Mouse (Mus musculus) A20 (cell line): ENCODE measurements at regions not wholly inside any gene's neighbourhood (a gene's known extent, or its start where the extent isn't known, plus 50 kb on each side); places are given as distances from the start of the nearest gene placed in this dataset.

Experiments
- DNase-seq: peaks from one replicate; pipeline ENCODE4 v3.0.0-alpha.2; 2011; ENCODE audit warnings: low read depth, low spot score

GRCm38 (mm10) chr9:118323796-118324195, 154.2 kb upstream of the Eomes start:
- no peak for DNase-seq

DNA sequence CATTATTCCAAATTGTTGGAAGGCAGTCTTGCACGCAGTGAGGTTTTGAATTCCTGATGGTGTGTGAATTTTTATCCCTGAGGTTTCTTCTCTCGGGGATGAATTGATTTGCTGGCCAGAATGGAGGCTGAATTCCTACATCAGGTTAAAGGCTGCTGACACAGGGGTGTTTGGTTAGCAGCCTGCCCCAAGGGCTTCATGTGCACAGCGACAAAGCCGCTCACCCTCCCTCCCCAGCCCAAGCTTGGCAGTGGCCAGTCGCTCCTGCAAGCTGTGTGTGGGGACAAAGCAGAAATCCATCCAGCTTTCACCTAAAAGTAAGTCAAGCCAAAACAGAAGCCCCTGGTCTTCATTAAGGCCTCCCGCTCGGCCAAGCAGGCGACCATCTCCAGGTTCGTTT, 151.4 kb upstream of the Eomes start:
- no peak for DNase-seq

- DNase-seq = no peak
Measured at GRCm38 (mm10) chr9:118327904-118328303, 150.1 kb upstream of the Eomes start.

GRCm38 (mm10) chr9:118341401-118341800, 136.6 kb upstream of the Eomes start:
- no peak for DNase-seq

GRCm38 (mm10) chr9:118354911-118355310, 123.1 kb upstream of the Eomes start:
- no peak for DNase-seq

DNA sequence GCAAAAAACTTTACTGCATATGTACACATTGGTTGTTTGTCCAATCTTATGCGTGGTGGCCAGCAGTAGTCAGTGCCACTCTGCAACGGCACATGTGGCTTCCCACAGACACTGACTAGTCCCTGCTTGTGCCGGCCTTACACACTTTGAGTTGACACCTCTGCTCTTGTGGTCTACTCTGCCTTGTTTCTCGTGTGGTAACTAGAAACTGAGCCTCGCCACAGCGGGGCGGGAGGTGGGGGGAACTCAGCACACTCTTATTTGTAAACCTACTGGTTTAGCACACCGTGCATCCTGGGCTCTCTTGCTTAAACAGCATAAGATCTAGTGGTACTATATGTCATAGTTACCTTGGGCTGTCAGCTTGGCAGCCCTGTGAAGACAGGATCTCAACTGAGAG, 120.6 kb upstream of the Eomes start:
- DNase-seq = no peak

DNA sequence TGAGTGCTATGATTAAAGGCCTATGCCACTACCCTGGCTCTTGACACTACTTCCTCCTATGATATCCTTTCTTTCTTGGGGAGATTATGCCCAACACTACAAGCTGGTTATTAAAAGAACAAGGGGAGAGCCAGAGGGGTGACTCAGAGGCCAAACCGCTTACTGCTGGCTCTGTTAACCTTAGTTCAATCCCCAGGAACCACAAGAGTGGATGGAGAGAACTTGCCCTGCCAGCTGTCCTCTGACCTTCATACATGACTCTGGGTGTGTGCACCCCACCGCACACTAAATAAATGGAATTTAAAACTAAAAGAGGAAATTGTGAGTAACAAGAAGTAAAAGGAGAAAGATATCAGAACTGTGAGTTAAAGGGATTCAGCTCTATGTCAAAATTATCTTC, 114.1 kb upstream of the Eomes start:
- DNase-seq = no peak

- no peak for DNase-seq
Measured at GRCm38 (mm10) chr9:118365431-118365830, 112.6 kb upstream of the Eomes start.

GRCm38 (mm10) chr9:118367314-118367713, 110.7 kb upstream of the Eomes start:
- no peak for DNase-seq

DNA sequence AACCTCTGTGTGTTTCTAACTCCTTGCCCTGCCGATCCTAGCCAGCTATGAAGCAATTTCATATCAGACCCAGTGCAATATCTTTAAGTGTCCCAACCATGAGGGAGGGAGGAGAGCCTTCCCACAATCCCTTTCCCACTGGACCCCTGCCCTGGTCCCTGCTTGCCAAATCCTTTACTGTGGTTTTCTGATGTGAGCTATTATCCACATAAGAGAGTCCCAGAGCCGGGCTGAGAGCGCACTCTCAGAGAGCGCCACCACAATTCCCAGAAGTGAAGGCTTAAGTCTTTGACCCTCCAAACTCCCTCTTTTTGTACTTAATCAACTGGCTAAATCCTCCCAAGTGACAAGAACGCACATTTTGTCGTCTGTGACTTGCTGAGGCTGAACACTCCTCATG, 107.4 kb upstream of the Eomes start:
- DNase-seq = no peak

- no peak for DNase-seq
Measured at GRCm38 (mm10) chr9:118374680-118375079, 103.3 kb upstream of the Eomes start.

DNA sequence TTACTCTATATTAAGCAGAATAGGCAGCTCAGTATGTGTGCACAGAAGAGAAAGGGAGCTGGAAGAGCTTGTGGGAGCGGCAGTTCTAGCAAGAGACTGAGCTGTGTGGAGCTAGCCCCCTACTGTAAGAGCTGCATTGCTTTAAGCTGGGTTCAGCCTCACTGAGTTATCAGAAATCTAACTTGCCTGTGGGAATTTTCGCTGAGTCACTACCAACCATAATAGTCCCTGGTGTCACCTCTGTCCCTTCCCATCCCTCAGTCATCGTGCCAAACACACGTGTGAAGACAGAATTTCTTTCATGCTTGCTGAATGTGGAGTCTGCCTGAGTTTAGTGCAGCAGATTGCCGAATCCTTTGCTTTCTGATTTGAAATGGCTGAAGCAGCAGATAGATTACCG, 99.0 kb upstream of the Eomes start:
- DNase-seq = no peak

GRCm38 (mm10) chr9:118382532-118382931, 95.5 kb upstream of the Eomes start:
- DNase-seq = no peak

GRCm38 (mm10) chr9:118384610-118385009, 93.4 kb upstream of the Eomes start:
- DNase-seq = no peak

DNA sequence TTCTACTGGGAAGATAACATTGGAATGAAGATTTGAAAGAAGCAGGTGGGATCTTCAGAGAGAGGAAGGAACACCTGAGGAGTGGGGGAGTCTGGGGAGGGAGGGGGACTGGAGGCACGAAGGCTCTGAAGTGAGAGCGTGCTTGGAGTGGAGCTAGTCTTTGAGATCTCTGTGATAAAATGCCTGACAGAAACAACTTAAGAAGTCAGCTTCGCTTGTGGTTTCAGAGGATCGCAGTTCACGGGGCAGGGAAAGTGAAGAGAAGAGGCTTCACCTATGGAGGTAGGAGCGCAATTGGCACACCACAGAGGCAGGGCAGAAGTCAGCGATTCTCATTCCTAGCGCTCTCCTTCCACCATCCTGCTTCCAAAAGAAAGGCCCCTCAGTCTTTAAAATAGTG, 90.4 kb upstream of the Eomes start:
- no peak for DNase-seq

DNA sequence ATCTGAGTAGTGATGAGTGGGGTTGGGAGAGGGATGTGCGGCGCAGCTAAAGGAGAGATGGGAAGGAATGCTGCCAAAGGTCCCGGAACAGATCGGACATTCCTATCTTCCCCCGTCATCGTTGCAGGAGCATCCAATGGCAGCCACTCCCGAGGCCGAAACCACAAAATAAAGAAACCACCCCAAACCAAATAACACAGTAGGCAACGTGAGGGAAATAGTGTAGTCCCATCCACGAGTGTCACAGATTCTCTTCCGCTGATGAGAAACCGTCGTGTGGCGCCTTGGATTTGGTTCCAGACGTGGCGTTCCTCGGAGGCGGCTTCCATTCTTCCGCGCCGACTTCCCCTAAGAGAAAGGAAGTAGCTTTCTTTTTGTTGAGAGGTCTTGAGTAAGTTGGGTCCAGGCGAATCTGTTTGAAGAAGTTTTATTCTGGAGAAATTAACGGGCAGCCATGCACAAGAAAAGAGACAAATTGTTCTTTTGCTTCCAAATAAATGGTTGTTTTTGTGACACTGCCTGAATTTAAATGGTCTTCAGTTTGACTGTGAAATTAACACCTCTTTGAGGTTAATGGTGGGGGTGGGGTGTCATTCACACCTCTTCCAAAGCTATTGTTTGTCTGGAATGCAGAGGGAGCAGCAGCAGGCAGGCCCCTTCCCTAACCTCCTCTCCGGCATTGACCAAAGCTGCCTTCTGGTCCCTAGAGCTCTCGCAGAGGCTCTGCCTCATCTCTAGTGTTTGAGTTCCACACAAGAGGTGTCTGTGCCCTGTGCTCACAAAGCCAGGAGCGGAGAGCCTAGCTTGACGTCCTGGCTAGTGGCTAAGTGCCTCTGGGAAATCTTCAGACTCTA, 88.3 kb upstream of the Eomes start:
- no peak for DNase-seq

DNA sequence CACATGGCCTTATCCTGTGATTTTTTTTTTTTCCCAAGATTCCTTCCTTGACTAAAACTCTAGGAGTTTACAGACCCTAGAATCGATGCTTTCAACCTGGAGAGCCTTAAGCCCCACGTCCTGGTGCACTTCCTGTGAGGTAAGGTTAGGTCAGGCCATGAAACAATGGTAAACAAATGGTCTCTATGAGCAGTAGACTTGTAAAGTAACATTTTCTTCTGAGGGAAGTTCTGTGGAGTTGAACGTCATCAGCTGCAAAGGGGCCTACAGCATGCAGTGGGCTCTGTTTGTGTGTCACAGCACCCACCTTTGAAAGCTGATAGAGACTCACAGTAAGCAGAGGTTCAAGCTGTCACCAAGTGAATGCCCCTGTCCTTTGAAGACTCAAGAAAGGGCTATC, 87.3 kb upstream of the Eomes start:
- no peak for DNase-seq

- DNase-seq = no peak
Measured at GRCm38 (mm10) chr9:118391715-118392114, 86.3 kb upstream of the Eomes start.

DNA sequence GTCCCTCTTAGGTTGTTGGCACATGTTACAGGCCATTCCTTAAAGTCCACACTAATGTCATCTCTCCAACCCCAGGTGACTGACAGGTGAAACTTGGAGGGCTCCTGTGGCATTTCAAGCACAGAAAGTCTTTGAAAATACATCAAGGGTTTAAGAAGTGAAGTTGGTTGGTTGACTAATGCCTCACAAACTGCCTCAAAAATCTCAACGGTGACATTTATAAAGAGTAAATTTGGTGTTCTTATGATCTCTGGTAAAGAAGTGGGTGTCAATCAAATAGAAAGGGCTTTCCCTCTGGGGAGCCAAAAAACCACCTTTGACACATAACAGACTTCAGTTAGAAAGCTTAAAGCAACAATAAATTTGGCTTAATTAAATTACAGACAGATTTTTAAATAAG, 85.2 kb upstream of the Eomes start:
- DNase-seq = no peak

DNA sequence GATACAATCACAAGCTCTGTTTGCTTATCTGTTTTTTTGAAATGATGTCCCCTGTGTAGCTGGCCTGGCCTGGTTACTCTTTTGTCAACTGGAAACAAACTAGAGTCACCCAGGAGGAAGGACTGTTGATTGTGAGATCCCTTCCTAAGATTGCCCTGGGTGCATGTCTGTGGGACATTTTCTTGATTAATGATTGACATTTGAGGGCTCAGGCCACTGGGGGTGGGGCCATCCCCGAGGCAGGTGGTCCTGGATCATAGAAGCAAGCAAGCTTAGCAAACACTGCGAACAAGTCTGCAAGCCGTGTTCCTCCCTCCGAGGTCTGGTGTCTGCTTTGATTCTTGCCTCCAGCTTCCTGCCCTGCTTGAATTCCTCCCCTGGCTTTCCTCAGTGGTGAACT, 84.4 kb upstream of the Eomes start:
- no peak for DNase-seq

DNA sequence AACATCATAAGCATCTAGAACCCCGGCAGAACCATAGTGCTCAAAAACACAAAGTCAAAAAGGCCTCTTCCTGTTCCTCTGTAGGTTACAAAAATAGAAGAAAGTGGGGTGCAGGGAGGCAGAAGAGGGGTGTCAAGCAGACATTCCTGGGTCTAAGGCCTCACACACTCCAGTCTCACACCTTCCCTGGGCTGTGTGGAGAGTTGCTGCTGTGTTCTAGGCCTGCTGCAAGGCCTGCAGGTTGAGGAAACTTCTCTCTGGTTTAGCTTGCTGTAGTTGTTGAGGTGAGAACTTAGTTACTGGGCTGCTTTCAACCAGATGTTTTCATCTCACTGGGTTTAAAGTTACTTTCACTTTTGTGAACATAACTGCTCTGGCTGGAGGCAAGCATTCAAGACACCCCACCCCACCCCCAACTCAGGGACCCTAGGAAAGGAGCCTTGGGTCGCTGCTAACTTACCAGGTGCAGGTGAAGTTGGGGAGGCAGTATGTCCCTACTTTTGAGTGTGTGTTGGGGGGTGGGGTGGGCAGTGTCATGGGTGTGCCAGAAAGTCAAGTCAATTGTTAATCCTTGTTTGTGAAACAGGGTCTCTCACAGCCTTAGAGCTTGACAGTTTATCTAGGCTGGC, 81.5 kb upstream of the Eomes start:
- peak; percentile 37 for DNase-seq

GRCm38 (mm10) chr9:118400520-118400919, 77.5 kb upstream of the Eomes start:
- DNase-seq = no peak

DNA sequence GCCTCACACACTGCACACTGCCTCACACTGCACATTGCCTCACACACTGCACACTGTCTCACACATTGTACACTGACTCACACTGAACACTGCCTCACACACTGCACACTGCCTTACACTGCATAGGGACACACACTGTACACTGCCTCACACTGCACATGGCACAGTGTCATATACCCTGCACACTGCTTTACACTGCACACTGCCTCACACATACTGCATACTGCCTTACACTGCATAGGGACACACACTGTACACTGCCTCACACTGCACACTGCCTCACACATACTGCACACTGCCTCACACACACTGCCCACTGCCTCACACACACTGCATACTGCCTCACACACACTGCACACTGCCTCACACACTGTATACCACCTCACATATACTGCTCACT, 76.8 kb upstream of the Eomes start:
- no peak for DNase-seq
